Mouse (Mus musculus) layer of hippocampus, adult 8-10 months (tissue): ENCODE results near the gene Rpn1. TPM values are rescaled to one million over a fixed set of nuclear protein-coding genes. Genes with fewer than 3 reads are reported as not detected.

Experiments used
- DNase-seq, 2 experiments: peaks; one replicate each; pipeline ENCODE4 v3.0.0; 2022; ENCODE audit warnings: low spot score in 2 of 2
- total RNA-seq, 4 experiments: library from RNA; stranded (reverse); gene quantifications; 2 replicates each; pipeline ENCODE4 v1.2.4; 2022

Rpn1 gene
- 100 to 1,000 TPM; 164 to 216 (median 188) TPM for total RNA-seq

- DNase-seq: peak; percentile 93 to 96
These were observed at the start of gene Rpn1 for GRCm38 (mm10) chr6:88084278-88085151. Gene Rpn1 (plus strand): TSS chr6:88084482.

DNA sequence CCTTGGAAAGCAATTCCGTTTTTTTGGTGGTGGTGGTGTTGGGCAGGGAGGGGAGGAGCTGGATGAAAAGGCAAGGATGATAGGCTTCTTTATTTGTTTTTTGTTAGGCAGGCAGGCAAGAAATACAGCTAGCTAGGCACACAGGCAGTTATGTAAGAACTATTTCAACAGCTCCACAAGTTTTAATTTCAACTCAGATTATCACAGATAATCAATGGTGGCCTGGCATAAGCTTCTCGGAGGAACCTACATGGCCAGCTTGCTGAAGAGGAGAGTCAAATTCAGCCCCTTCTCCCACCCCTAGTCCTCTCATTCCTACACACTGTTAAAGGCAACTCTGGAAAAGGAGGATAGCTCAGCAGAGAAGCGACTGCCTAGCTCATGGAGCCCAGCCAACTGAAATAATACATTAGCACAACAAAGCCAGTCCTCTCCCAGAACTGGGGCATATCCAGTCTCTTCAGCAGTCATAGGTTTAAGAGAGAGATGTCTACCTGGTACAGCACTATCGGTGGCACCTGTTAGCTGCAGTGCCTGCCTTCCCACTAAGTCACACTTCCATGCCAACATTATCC lies 46.7 kb upstream of the Rpn1 start:
- DNase-seq: no peak

GRCm38 (mm10) chr6:88039426-88039825 lies 44.9 kb upstream of the Rpn1 start:
- no peak for DNase-seq

DNA sequence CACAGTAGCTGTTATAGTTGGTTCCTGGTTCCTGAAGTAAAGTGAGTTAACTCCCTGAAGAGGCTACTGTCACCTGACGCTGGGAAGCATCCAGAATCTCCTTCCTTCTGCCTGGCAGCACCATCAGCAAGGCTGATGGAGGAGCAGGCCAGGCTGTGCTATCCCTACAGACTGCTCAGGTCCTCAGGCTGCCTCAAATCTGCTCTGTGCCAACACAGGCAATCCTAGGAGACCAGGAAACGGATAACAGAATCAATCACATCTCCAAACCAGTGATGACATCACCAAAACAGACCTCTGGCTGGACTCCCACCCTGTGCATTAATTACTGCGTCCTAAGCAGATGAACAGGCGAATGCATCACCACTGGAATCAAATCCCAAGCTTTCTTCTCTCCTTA lies 43.1 kb upstream of the Rpn1 start:
- DNase-seq: peak in 1 of 2 experiments; percentile 21

DNA sequence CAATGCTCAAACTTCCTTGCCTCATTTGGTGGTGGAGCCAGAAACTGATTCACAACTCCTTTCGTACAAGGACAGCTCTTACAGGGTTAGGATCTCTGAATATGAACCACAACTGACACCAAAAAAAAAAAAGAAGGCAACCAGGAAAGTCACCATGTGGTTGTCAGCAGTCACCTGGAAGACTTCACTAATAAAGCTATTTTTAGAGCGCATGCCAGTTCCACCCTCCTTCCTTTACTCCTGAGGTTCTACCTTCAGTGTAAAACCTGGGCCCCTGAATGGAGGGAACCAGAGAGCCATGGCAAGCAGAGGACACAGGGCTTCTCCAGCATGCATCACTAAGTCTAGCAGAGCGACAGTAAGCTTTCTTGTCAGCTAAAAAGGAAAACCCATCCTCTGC lies 41.9 kb upstream of the Rpn1 start:
- no peak for DNase-seq

DNA sequence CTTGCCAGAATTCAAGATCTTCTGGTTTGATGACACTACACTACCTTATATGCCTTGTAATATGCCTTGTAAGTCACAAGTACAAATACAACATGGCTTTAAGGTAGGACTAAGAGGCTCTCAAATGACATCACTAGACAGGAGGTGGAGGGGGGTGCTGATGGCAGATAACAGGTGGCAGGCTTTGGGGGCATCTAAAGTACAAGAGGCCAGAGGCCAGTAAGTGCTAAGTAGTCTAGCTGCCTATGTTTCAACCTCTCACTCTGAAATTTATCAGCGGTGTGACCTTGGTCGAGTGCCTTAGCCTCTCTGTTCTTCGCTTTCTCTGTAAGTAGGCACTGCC lies 40.1 kb upstream of the Rpn1 start:
- no peak for DNase-seq

GRCm38 (mm10) chr6:88044577-88045405 lies 39.5 kb upstream of the Rpn1 start, which contains the start of gene Rab7:
Gene Rab7 (minus strand): TSS chr6:88045270.
- DNase-seq: peak; percentile 94 to 95

GRCm38 (mm10) chr6:88045406-88045766 lies 38.9 kb upstream of the Rpn1 start:
- DNase-seq: no peak

DNA sequence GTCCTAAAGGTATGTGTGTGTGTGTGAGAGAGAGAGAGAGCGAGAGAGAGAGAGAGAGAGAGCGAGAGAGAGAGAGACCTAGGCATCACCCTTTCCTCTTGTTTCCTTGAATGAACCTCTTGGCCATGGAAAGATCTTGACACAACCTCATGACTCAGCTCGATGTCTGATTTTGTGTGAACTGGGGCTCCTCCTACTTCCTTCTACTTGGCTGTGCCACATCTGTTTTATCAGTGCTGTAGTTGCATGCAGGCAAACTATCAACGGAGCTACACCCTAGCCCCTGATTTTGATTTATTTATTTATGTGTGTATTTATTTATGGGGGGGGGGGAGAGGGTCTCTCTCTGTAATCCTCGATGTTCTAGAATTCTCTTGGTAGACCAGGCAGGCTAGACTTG lies 36.4 kb upstream of the Rpn1 start:
- DNase-seq: no peak

GRCm38 (mm10) chr6:88049008-88049407 lies 35.3 kb upstream of the Rpn1 start:
- DNase-seq: no peak

- no peak for DNase-seq
These were observed 33.1 kb upstream of the Rpn1 start for GRCm38 (mm10) chr6:88051206-88051605.

- no peak for DNase-seq
These were observed 30.8 kb upstream of the Rpn1 start for GRCm38 (mm10) chr6:88053228-88054080.

DNA sequence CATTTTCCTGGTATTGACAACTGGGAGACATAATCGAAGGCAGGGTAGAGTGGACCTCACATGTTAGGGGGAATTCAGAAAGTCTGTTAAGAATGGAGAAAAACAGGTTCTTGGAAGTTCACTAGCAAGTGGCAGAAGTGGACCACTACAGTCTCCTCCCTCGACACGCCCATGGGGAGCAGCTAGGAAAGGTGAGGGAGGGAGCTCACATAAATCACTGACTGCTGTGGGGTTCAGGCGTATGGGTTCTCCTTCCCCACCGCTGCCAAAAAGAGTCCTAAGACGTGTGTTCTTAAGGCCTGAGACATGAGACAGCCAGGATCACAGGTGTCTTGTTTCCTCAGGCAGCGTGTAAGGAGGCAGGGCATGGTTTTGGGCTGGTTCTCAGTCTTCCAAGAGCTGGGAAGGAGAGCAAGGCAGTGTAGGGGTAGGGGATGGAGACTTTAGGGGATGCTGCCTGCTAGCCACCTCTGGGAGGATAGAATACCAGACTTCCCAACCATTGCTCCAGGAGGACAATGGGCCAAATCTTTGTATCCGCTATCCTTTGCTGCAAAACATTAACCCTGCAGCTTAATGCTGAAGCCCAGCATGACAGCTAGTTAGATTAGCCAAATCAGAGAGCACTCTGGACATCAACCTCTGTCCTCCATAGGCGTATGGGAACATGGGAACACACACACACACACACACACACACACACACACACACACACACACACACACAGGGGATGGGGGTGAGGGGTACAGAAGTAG lies 30.0 kb upstream of the Rpn1 start:
- no peak for DNase-seq

GRCm38 (mm10) chr6:88055663-88056062 lies 28.6 kb upstream of the Rpn1 start:
- no peak for DNase-seq

DNA sequence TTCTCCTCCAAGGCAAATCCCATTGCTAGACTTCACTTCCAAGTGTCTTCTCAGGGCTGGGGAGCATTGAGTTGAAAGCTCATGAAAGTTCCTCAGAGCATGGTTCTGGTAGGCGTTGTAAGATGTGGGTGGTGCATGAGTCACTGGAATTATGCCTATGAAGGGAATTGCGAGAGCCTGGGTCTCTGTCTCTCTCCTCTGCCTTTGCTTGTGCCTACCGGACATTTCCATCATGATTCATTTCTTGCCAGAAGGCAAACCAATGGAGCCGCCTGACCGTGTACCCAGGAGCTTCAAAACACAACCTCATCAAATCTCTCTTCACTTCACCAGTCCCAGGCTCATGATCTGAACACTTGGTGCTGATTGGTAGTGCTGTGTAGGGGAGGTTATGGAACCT lies 27.4 kb upstream of the Rpn1 start:
- no peak for DNase-seq

GRCm38 (mm10) chr6:88059903-88060302 lies 24.4 kb upstream of the Rpn1 start:
- no peak for DNase-seq

DNA sequence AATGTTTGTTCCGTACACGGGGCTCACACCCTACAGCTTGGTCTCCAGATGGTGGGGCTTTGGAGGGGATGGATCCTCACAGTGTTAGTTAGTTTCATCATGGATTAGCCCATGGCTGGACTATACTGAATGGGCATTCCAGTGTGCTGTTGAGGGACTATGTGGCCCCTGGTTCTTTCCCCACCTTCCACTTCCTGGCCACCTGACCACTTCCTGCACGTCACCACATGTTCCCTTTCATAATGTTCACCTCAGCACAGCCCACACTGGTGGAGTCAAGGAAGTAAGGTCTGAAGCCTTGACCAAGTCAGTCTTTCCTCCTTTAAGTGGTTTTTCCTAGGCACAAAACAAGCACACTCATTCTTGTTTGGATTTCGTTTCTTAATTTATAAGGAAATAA lies 23.7 kb upstream of the Rpn1 start:
- no peak for DNase-seq

DNA sequence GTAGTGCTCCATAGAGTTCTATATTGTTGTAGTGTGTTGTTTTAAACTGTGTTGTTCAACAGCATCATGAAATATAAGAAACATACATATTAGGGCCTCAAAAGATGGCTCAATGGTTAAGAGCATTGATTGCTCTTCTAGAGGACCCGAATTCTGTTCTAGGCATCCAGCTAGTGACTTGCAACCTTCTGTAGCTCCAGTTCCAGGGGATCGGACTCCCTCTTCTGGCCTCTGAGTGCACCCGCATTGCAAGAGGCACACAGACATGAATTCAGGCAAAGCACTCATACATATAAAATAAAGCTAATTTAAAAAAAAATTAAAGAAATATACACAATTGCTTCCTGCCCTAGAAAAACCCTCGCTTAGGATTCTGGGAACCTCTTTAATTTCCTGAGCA lies 22.9 kb upstream of the Rpn1 start:
- no peak for DNase-seq

- DNase-seq: no peak
These were observed 21.9 kb upstream of the Rpn1 start for GRCm38 (mm10) chr6:88062398-88062797.

- DNase-seq: no peak
These were observed 20.1 kb upstream of the Rpn1 start for GRCm38 (mm10) chr6:88064072-88064642.
